Comparison of ENCODE assay signal across 1 mouse cellular context in the genomic region with DNA sequence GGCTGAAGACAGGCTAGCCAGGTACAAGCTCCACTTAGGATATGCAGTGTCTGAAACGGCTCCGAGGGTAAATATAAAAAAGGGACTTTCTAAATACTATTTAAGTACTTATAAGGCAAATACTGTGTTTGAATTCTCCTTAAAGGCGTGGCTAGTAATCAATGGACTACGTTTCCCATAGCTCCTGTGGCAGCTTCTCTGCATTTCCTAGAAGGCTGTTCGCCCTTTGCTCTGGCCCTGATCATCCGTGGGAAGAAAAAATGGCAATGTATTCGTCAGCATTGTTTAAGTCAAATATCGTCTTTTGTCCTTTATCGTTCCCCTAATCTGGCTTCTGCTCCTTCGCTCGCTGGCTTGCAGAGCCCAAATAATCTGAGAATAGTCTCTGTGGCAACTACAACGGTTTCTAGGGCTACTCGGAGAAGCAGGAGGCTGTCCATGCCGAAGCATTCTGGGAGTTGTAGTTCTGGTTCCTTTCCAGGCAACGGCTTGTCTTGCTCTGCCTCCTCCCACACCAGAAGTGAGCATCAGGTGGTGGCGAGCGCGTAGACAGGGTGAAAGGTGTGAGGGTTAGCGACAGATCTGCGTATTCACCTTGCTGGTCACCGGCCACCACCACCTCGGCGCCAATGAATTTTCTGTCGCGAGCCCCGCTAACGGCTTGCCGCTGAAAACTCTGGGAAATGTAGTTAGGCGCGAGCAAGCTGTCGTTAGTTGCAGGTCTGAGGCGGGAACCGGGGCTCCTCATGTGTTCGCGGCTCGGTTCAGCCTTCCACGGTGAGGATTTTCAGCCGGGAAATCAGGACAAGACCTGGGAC.
TF ChIP-seq lines count a peak whose summit lies in the region.

No protein-coding gene starts in this region.

TF ChIP-seq in MEL, 35 proteins besides CTCF, POLR2A, EP300 and RAD21 (continued from another document):
- peak; percentile 71 for TF ChIP-seq MYB (IDR thresholded peaks at IDR 0.05; ENCODE audit: low read depth, low read length)
- TF ChIP-seq CHD1 (IDR thresholded peaks at IDR 0.05; ENCODE audit: low read depth, low read length): no peak
- peak; percentile 49; the same call in 1 of the 2 replicates for TF ChIP-seq MYC (IDR thresholded peaks at IDR 0.05; ENCODE audit: low read depth, low read length)
- no peak for TF ChIP-seq POLR2AphosphoS5 (IDR thresholded peaks at IDR 0.05; ENCODE audit: borderline replicate concordance, low read depth, low read length)
- TF ChIP-seq MAZ (IDR thresholded peaks at IDR 0.05; ENCODE audit: low read depth, low read length): peak; percentile 33; the same call in 1 of the 2 replicates
- no peak for TF ChIP-seq RCOR1 (IDR thresholded peaks at IDR 0.05; ENCODE audit: low read depth, low read length)
- peak; percentile 84; the same call in 1 of the 2 replicates for TF ChIP-seq KAT2A (conservative IDR thresholded peaks at IDR 0.05; ENCODE audit: low read depth, low read length)
- peak; percentile 86 for TF ChIP-seq SIN3A (IDR thresholded peaks at IDR 0.05; ENCODE audit: low read length)
- TF ChIP-seq HCFC1 (IDR thresholded peaks at IDR 0.05; ENCODE audit: low read depth, low read length): peak; percentile 96
- 0 out of 2 replicates have a peak, but pooled peaks have one; percentile 23 for TF ChIP-seq ZMIZ1 (IDR thresholded peaks at IDR 0.05; ENCODE audit: low read depth, low read length)
- TF ChIP-seq TCF12 (IDR thresholded peaks at IDR 0.05; ENCODE audit: low read depth, low read length): 0 out of 2 replicates have a peak, but pooled peaks have one; percentile 28
- no peak for TF ChIP-seq USF2 (IDR thresholded peaks at IDR 0.05; ENCODE audit: borderline replicate concordance in 1 of 2, insufficient read depth in 1 of 2, low read depth in 1 of 2, low read length in 2 of 2)
- no peak for TF ChIP-seq ZKSCAN1 (IDR thresholded peaks at IDR 0.05; ENCODE audit: low read depth, low read length)
- peak; percentile 56; the same call in 1 of the 2 replicates for TF ChIP-seq GATA1 (IDR thresholded peaks at IDR 0.05; ENCODE audit: low read depth, low read length)
- no peak for TF ChIP-seq UBTF (IDR thresholded peaks at IDR 0.05; ENCODE audit: borderline replicate concordance, insufficient read depth, low read depth, low read length)
- peak; percentile 63; the same call in 1 of the 2 replicates for TF ChIP-seq TBP (IDR thresholded peaks at IDR 0.05; ENCODE audit: low read depth, low read length)
- TF ChIP-seq MEF2A (IDR thresholded peaks at IDR 0.05; ENCODE audit: extremely low read depth, insufficient replicate concordance, low read depth, low read length, poor library complexity, severe bottlenecking): no peak
- TF ChIP-seq ETS1 (IDR thresholded peaks at IDR 0.05; ENCODE audit: low read depth, low read length): no peak
- no peak for TF ChIP-seq ZC3H11A (IDR thresholded peaks at IDR 0.05; ENCODE audit: low read depth, low read length)
- peak; percentile 71 for TF ChIP-seq USF1 (IDR thresholded peaks at IDR 0.05; ENCODE audit: low read depth, low read length)
- TF ChIP-seq POLR2AphosphoS2 (IDR thresholded peaks at IDR 0.05; ENCODE audit: low read length): peak; percentile 27
- no peak for TF ChIP-seq SMC3 (IDR thresholded peaks at IDR 0.05; ENCODE audit: low read depth, low read length)
